Mouse (Mus musculus): Measurements from ENCODE around the gene Mpped2. TPM values are rescaled to one million over a fixed set of nuclear protein-coding genes. Genes with fewer than 3 reads are reported as not detected.
A peak's percentile ranks its signal among the peaks of the same experiment; 100 is the strongest.

The Mpped2 gene
- polyA plus RNA-seq, 1 experiment from 2014 or later: 102 TPM

DNA sequence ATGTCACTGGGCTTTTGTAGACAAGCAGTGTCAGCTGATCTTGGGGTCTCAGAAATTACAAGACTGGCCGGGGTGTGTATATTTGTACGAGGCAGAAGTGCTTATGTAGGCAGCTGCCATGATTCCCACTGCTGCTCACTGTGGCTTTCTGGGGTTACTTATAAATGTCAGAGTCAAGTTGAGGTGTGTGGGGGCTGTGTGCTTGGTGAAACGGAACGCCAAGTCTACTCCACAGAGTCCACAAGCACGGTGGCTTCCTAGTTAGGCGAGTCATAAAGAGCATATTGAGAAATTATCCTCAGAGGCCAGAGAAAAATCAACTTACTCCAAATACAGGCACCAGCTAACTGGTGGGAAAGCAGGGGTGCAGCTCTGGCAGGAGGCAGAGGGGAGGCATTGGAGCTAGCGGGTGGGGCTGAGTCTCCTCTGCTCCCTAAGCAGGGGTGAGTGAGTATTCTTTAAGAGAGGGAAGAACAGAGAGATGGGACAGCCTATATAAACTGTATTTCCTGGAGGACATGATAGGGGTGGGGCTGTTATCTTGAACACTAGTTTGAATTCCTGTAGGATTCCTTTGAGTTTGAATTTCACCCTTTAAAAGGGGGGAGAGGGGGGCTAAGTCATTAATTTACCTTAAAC is 172.2 kb downstream of the Mpped2 start:
- Histone ChIP-seq H3K27ac (replicated peaks; ENCODE audit: low read depth, low read length) (no peak overlapping the region), H3K9ac (replicated peaks; ENCODE audit: low read length) (no peak overlapping the region), H3K9me3 (replicated peaks; ENCODE audit: control insufficient read depth, low read length) (no peaks in the 10 kb centered on the region), H3K36me3 (replicated peaks; ENCODE audit: control insufficient read depth, insufficient read depth, low read depth, low read length) (no peaks in the 10 kb centered on the region), H3K4me1 (ENCODE audit: control insufficient read depth, insufficient read depth, low read length) (no peaks in the 10 kb centered on the region), H3K27me3 (ENCODE audit: control insufficient read depth, insufficient read depth, low read length) (no peaks in the 10 kb centered on the region), H3K4me3 (ENCODE audit: low read depth, low read length) (no peak overlapping the region), H3K4me2 (ENCODE audit: low read depth, low read length) (no peak overlapping the region)
- 72% methylated on average over 7 of the region's 7 CpGs for WGBS
- DNase-seq (ENCODE audit: low spot score) (no peak), ATAC-seq (replicated peaks; ENCODE audit: insufficient number of reproducible peaks, low FRiP score, low TSS enrichment, low read depth) (no peak)

DNA sequence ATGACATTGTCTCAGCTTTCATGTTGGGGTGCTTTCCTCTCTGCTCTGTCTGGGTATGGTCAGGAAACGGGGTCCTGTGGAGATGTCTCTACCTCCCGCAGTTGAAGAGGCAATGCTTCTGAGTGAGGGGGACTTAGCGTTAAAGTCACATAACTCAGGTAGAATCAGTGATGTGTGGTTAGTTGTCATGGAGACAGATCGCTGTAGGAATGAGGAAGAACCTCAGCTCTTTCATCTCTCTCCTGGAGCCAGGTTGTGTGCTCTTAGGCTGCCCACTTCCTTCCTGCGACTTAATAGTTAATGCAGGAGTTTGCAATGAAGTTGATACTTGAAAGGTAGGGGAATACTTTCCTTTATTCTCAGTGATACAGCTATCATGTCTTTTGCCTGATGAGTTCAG is 173.2 kb downstream of the Mpped2 start:
- H3K36me3 ChIP-seq (replicated peaks; ENCODE audit: control insufficient read depth, insufficient read depth, low read depth, low read length): no peaks in the 10 kb centered on the region
- DNase-seq (ENCODE audit: low spot score) (no peak), ATAC-seq (replicated peaks; ENCODE audit: insufficient number of reproducible peaks, low FRiP score, low TSS enrichment, low read depth) (no peak)
- H3K9ac ChIP-seq (replicated peaks; ENCODE audit: low read length): no peak overlapping the region
- no peaks in the 10 kb centered on the region for H3K4me1 ChIP-seq (ENCODE audit: control insufficient read depth, insufficient read depth, low read length)
- H3K27ac ChIP-seq (replicated peaks; ENCODE audit: low read depth, low read length): no peak overlapping the region
- no peak overlapping the region for H3K4me2 ChIP-seq (ENCODE audit: low read depth, low read length)
- 45% methylated on average over 5 of the region's 5 CpGs for WGBS
- H3K4me3 ChIP-seq (ENCODE audit: low read depth, low read length): no peak overlapping the region
- no peaks in the 10 kb centered on the region for H3K9me3 ChIP-seq (replicated peaks; ENCODE audit: control insufficient read depth, low read length)
- no peaks in the 10 kb centered on the region for H3K27me3 ChIP-seq (ENCODE audit: control insufficient read depth, insufficient read depth, low read length)

DNA sequence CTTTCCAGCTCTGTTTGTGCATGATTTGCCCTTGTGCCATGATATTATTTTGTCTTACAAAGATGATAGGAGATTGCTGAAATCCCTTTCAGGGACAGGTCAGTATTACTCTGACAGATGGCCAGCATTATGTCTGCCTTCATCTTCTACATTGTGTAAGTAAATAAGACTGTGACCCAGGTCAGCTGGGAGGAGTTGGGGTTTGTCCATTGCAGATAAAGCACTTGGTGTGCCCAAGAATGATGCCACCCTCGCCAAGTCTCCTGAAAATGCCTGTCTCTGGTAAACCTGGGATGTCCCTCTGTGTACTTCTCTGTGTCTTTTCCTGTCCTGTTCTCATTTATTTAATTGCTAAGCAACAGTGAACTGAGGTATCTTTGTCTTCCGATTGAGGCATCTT is 177.8 kb downstream of the Mpped2 start:
- no peak for DNase-seq (ENCODE audit: low spot score)
- no peaks in the 10 kb centered on the region for H3K36me3 ChIP-seq (replicated peaks; ENCODE audit: control insufficient read depth, insufficient read depth, low read depth, low read length)
- no peak overlapping the region for H3K27ac ChIP-seq (replicated peaks; ENCODE audit: low read depth, low read length)
- H3K9ac ChIP-seq (replicated peaks; ENCODE audit: low read length): no peak overlapping the region
- H3K4me2 ChIP-seq (ENCODE audit: low read depth, low read length): no peak overlapping the region
- no peaks in the 10 kb centered on the region for H3K27me3 ChIP-seq (ENCODE audit: control insufficient read depth, insufficient read depth, low read length)
- H3K4me3 ChIP-seq (ENCODE audit: low read depth, low read length): no peak overlapping the region
- WGBS: 90% methylated on average over 2 of the region's 2 CpGs
- no peaks in the 10 kb centered on the region for H3K9me3 ChIP-seq (replicated peaks; ENCODE audit: control insufficient read depth, low read length)
- H3K4me1 ChIP-seq (ENCODE audit: control insufficient read depth, insufficient read depth, low read length): no peaks in the 10 kb centered on the region
- ATAC-seq (replicated peaks; ENCODE audit: insufficient number of reproducible peaks, low FRiP score, low TSS enrichment, low read depth): no peak

DNA sequence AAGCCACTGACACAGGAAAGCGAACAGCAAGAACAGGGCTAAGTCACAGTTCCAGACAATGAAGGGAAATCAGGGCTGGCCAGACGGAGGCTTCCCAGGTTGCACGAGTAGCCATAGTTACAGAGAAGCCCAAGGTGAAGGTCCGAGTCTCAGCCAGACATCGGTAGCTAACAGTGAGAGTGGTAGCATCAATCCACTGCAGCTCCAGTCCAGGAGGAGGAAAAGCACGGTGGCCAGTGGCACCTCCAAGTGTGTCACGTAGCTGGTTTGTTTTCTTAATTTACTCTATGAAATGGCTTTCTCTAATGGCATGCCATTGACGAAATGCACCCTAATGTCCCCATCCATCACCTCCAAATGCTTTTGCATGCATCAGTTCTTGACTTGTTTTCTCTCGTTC is 180.1 kb downstream of the Mpped2 start:
- Histone ChIP-seq H3K4me3 (ENCODE audit: low read depth, low read length) (no peak overlapping the region), H3K27me3 (ENCODE audit: control insufficient read depth, insufficient read depth, low read length) (no peaks in the 10 kb centered on the region), H3K27ac (replicated peaks; ENCODE audit: low read depth, low read length) (no peak overlapping the region), H3K9ac (replicated peaks; ENCODE audit: low read length) (no peak overlapping the region), H3K4me1 (ENCODE audit: control insufficient read depth, insufficient read depth, low read length) (no peaks in the 10 kb centered on the region), H3K9me3 (replicated peaks; ENCODE audit: control insufficient read depth, low read length) (no peaks in the 10 kb centered on the region), H3K4me2 (ENCODE audit: low read depth, low read length) (no peak overlapping the region), H3K36me3 (replicated peaks; ENCODE audit: control insufficient read depth, insufficient read depth, low read depth, low read length) (no peaks in the 10 kb centered on the region)
- no peak for ATAC-seq (replicated peaks; ENCODE audit: insufficient number of reproducible peaks, low FRiP score, low TSS enrichment, low read depth)
- 83% methylated on average over 9 of the region's 9 CpGs for WGBS
- no peak for DNase-seq (ENCODE audit: low spot score)

DNA sequence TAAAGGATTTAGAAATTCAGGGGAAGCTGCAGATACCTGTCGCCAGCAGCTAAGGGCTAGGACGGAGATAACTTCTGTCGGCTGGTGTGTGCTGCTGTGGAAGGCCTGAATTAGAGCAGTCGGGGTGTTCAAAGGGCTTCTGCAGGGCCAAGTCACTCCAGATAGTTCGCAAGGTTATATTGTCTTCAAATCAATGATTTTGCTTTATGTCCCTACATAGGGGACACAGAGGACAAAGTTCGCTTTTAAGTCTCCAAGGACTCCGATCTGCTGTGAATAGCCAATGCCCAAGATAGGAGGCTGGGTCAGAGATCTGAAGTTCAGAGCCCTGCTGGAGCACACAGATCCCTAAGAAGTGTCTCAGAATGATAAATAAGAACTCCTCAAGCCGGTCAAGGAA is 190.3 kb downstream of the Mpped2 start:
- Histone ChIP-seq H3K4me2 (ENCODE audit: low read depth, low read length) (no peak overlapping the region), H3K36me3 (replicated peaks; ENCODE audit: control insufficient read depth, insufficient read depth, low read depth, low read length) (no peaks in the 10 kb centered on the region), H3K27ac (replicated peaks; ENCODE audit: low read depth, low read length) (no peak overlapping the region), H3K27me3 (ENCODE audit: control insufficient read depth, insufficient read depth, low read length) (no peaks in the 10 kb centered on the region), H3K9me3 (replicated peaks; ENCODE audit: control insufficient read depth, low read length) (no peaks in the 10 kb centered on the region), H3K9ac (replicated peaks; ENCODE audit: low read length) (no peak overlapping the region), H3K4me1 (ENCODE audit: control insufficient read depth, insufficient read depth, low read length) (no peaks in the 10 kb centered on the region), H3K4me3 (ENCODE audit: low read depth, low read length) (no peak overlapping the region)
- no peak for ATAC-seq (replicated peaks; ENCODE audit: insufficient number of reproducible peaks, low FRiP score, low TSS enrichment, low read depth)
- DNase-seq (ENCODE audit: low spot score): no peak
- 76% methylated on average over 8 of the region's 8 CpGs for WGBS

DNA sequence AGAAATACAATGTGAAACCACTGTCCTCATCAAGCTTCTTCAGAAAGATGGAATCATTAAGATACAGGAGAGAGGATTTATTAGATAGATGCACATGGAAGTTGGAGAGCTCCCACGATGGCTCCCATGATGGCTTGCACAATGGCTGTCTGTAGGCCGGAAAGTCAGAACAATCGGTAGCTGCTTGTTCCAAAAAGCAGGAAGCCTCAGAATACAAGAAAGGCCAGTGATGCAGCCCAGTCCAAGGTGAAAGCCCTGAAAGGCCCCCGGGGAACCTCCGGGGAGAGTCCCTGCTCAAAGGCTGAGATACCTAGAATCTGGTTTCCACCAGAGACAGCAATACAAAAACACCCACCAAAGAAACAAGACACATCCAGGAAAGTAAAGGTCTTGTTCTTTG is 195.1 kb downstream of the Mpped2 start:
- WGBS: 95% methylated on average over 5 of the region's 5 CpGs
- Histone ChIP-seq H3K36me3 (replicated peaks; ENCODE audit: control insufficient read depth, insufficient read depth, low read depth, low read length) (no peaks in the 10 kb centered on the region), H3K27ac (replicated peaks; ENCODE audit: low read depth, low read length) (no peak overlapping the region), H3K9me3 (replicated peaks; ENCODE audit: control insufficient read depth, low read length) (no peaks in the 10 kb centered on the region), H3K4me3 (ENCODE audit: low read depth, low read length) (no peak overlapping the region), H3K9ac (replicated peaks; ENCODE audit: low read length) (no peak overlapping the region), H3K4me1 (ENCODE audit: control insufficient read depth, insufficient read depth, low read length) (no peaks in the 10 kb centered on the region), H3K4me2 (ENCODE audit: low read depth, low read length) (no peak overlapping the region), H3K27me3 (ENCODE audit: control insufficient read depth, insufficient read depth, low read length) (no peaks in the 10 kb centered on the region)
- DNase-seq (ENCODE audit: low spot score): no peak
- ATAC-seq (replicated peaks; ENCODE audit: insufficient number of reproducible peaks, low FRiP score, low TSS enrichment, low read depth): no peak

DNA sequence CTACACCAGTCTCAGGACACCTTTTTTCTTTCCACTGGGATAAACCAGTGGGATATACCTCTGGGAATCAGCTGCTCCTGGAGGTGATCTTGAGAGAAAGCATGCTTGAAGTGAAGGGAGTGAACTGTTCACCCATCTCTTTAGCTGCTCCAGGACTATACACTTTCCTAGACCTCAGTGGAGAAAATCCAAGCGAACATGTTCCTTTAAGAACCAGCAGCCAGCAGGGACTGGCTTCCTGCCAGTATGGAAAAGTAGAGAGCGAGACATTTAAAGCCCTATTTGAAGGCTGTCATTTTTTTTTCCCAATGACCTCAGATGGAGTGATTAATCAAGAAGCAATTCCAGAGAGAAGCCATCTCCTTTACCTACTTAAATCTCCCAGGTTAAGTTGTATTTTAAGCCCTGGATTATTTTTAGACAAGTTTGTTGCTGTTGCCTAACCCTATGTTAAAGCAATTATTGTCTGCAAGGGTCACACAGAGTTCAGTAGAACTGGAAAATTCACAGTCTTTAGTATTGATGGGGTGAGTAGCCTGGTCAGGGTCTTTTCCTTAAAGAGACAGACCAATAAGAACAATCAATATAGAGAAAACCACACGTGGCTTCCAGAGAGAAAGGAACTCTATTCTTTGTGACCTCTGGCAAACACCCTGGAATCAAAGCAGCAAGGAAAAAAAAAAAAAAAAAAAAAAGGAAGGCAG is 196.4 kb downstream of the Mpped2 start:
- H3K4me1 ChIP-seq (ENCODE audit: control insufficient read depth, insufficient read depth, low read length): no peaks in the 10 kb centered on the region
- no peak overlapping the region for H3K27ac ChIP-seq (replicated peaks; ENCODE audit: low read depth, low read length)
- H3K36me3 ChIP-seq (replicated peaks; ENCODE audit: control insufficient read depth, insufficient read depth, low read depth, low read length): no peaks in the 10 kb centered on the region
- no peak overlapping the region for H3K9ac ChIP-seq (replicated peaks; ENCODE audit: low read length)
- H3K9me3 ChIP-seq (replicated peaks; ENCODE audit: control insufficient read depth, low read length): no peaks in the 10 kb centered on the region
- whole genome bisulfite sequencing: 16% methylated on average over 3 of the region's 3 CpGs
- H3K27me3 ChIP-seq (ENCODE audit: control insufficient read depth, insufficient read depth, low read length): no peaks in the 10 kb centered on the region
- peak; percentile 49 for DNase-seq (ENCODE audit: low spot score)
- no peak overlapping the region for H3K4me3 ChIP-seq (ENCODE audit: low read depth, low read length)
- ATAC-seq (replicated peaks; ENCODE audit: insufficient number of reproducible peaks, low FRiP score, low TSS enrichment, low read depth): peak; percentile 47
- H3K4me2 ChIP-seq (ENCODE audit: low read depth, low read length): no peak overlapping the region

DNA sequence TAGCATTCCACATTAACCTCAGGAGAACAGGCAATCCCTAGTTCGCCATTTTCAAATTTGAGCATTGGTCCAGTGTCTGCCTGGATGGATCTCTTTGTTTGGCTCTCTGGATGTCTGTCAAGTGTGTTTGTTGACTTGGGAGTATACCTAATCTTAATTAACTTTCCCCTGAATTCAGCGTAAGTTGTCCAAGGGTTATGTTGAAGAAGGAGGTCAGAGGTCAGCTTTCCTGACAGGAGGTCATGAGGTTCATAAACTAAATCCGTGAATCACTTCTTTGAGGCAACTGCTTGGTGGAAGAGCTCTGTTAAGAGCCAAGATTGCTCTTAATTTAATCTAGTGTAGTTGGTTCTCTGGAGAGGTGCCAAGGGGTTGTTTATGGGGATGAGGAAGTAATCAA is 200.3 kb downstream of the Mpped2 start:
- H3K9ac ChIP-seq (replicated peaks; ENCODE audit: low read length): no peak overlapping the region
- H3K36me3 ChIP-seq (replicated peaks; ENCODE audit: control insufficient read depth, insufficient read depth, low read depth, low read length): no peaks in the 10 kb centered on the region
- peaks cover 2% of the 10 kb centered on the region; the same call in 1 of the 2 replicates for H3K4me1 ChIP-seq (ENCODE audit: control insufficient read depth, insufficient read depth, low read length)
- H3K27ac ChIP-seq (replicated peaks; ENCODE audit: low read depth, low read length): no peak overlapping the region
- no peak overlapping the region for H3K4me3 ChIP-seq (ENCODE audit: low read depth, low read length)
- H3K4me2 ChIP-seq (ENCODE audit: low read depth, low read length): no peak overlapping the region
- no peak for DNase-seq (ENCODE audit: low spot score)
- no peak for ATAC-seq (replicated peaks; ENCODE audit: insufficient number of reproducible peaks, low FRiP score, low TSS enrichment, low read depth)
- no peaks in the 10 kb centered on the region for H3K9me3 ChIP-seq (replicated peaks; ENCODE audit: control insufficient read depth, low read length)
- no peaks in the 10 kb centered on the region for H3K27me3 ChIP-seq (ENCODE audit: control insufficient read depth, insufficient read depth, low read length)
- 11% methylated on average over 3 of the region's 3 CpGs for WGBS

Measured in embryonic facial prominence, embryonic 11.5 days (tissue).